Mouse (Mus musculus): Measurements from ENCODE around the gene Uba1y. TPM values are rescaled to one million over a fixed set of nuclear protein-coding genes. Genes with fewer than 3 reads are reported as not detected.

The Uba1y gene
- total and polyA plus RNA-seq, 3 experiments = not detected

- Histone ChIP-seq H3K4me2 (ENCODE audit: insufficient read depth, low read depth, poor library complexity, severe bottlenecking) (peak overlapping the region; percentile 39; the same call in 1 of the 2 replicates), H3K36me3 (replicated peaks in 1 of 2; ENCODE audit: control insufficient read depth in 1 of 2, insufficient read depth in 1 of 2, low read length in 1 of 2) (no peaks in the 10 kb centered on the region), H3K79me2 (replicated peaks; ENCODE audit: control insufficient read depth, extremely low read depth, insufficient read depth, poor library complexity, severe bottlenecking) (no peaks in the 10 kb centered on the region), H3K4me3 (replicated peaks in 1 of 3; ENCODE audit: low read depth in 2 of 3, low read length in 2 of 3, poor library complexity in 1 of 3) (peak overlapping the region in 1 of 3 experiments; percentile 13), H3K9ac (ENCODE audit: insufficient read depth, low read depth) (no peak overlapping the region), H3K9me3 (replicated peaks; ENCODE audit: low read length) (no peaks in the 10 kb centered on the region), H3K27me3 (replicated peaks) (no peaks in the 10 kb centered on the region), H3K27ac (ENCODE audit: insufficient read depth, low read depth) (no peak overlapping the region), H3K4me1 (ENCODE audit: control insufficient read depth in 1 of 2, insufficient read depth in 2 of 2) (no peaks in the 10 kb centered on the region)
- in situ Hi-C loops (cut with MboI; ENCODE audit: low pct_ligation_motif_present, low pct_unique_long_range_greater_than_20kb, low sequenced_read_pairs) = no loop called here
- peak; percentile 0 for DNase-seq (ENCODE audit: extremely low read depth)
- dilution Hi-C loops (cut with MboI; ENCODE audit: extremely low pct_ligation_motif_present, extremely low pct_unique_long_range_greater_than_20kb, low sequenced_read_pairs) = no loop called here
- TF ChIP-seq POLR2A (IDR thresholded peaks at IDR 0.05; ENCODE audit: low read depth, low read length) (no peak), MEF2A (IDR thresholded peaks at IDR 0.05; ENCODE audit: borderline replicate concordance, low read depth, low read length) (no peak), CTCF (conservative IDR thresholded peaks at IDR 0.05 in 1 of 2, IDR thresholded peaks at IDR 0.05 in 1 of 2; ENCODE audit: low read depth in 2 of 2, low read length in 2 of 2) (no peak), RAD21 (IDR thresholded peaks at IDR 0.05; ENCODE audit: low read depth, low read length) (no peak), TCF12 (IDR thresholded peaks at IDR 0.05; ENCODE audit: low read depth, low read length) (no peak), ELF1 (IDR thresholded peaks at IDR 0.05; ENCODE audit: low read depth, low read length) (no peak), UBTF (IDR thresholded peaks at IDR 0.05; ENCODE audit: low read depth, low read length) (no peak), USF1 (IDR thresholded peaks at IDR 0.05; ENCODE audit: low read depth, low read length) (no peak), PAX5 (IDR thresholded peaks at IDR 0.05; ENCODE audit: low read length) (no peak), EP300 (IDR thresholded peaks at IDR 0.05; ENCODE audit: low read length) (no peak), SMC3 (IDR thresholded peaks at IDR 0.05; ENCODE audit: low read depth, low read length) (no peak)
Observed at GRCm38 (mm10) chrY:808991-809661, 9.3 kb upstream of the Uba1y start.

- Histone ChIP-seq H3K4me1 (ENCODE audit: control insufficient read depth in 1 of 2, insufficient read depth in 2 of 2) (no peaks in the 10 kb centered on the region), H3K9me3 (replicated peaks; ENCODE audit: low read length) (no peaks in the 10 kb centered on the region), H3K4me3 (replicated peaks in 1 of 3; ENCODE audit: low read depth in 2 of 3, low read length in 2 of 3, poor library complexity in 1 of 3) (no peak overlapping the region), H3K36me3 (replicated peaks in 1 of 2; ENCODE audit: control insufficient read depth in 1 of 2, insufficient read depth in 1 of 2, low read length in 1 of 2) (no peaks in the 10 kb centered on the region), H3K27ac (ENCODE audit: insufficient read depth, low read depth) (no peak overlapping the region), H3K9ac (ENCODE audit: insufficient read depth, low read depth) (no peak overlapping the region), H3K79me2 (replicated peaks; ENCODE audit: control insufficient read depth, extremely low read depth, insufficient read depth, poor library complexity, severe bottlenecking) (no peaks in the 10 kb centered on the region), H3K4me2 (ENCODE audit: insufficient read depth, low read depth, poor library complexity, severe bottlenecking) (no peak overlapping the region), H3K27me3 (replicated peaks) (no peaks in the 10 kb centered on the region)
- dilution Hi-C loops (cut with MboI; ENCODE audit: extremely low pct_ligation_motif_present, extremely low pct_unique_long_range_greater_than_20kb, low sequenced_read_pairs) (no loop called here), in situ Hi-C loops (cut with MboI; ENCODE audit: low pct_ligation_motif_present, low pct_unique_long_range_greater_than_20kb, low sequenced_read_pairs) (no loop called here)
- TF ChIP-seq ZKSCAN1 (IDR thresholded peaks at IDR 0.05; ENCODE audit: borderline replicate concordance, low read depth, low read length) (no peak), BHLHE40 (IDR thresholded peaks at IDR 0.05; ENCODE audit: low read depth, low read length) (no peak), USF1 (IDR thresholded peaks at IDR 0.05; ENCODE audit: low read depth, low read length) (no peak), MEF2A (IDR thresholded peaks at IDR 0.05; ENCODE audit: borderline replicate concordance, low read depth, low read length) (no peak), ZNF384 (IDR thresholded peaks at IDR 0.05; ENCODE audit: low read depth, low read length) (no peak), IRF4 (IDR thresholded peaks at IDR 0.05; ENCODE audit: low read depth, low read length) (no peak), SMC3 (IDR thresholded peaks at IDR 0.05; ENCODE audit: low read depth, low read length) (no peak), TCF12 (IDR thresholded peaks at IDR 0.05; ENCODE audit: low read depth, low read length) (no peak), RCOR1 (conservative IDR thresholded peaks at IDR 0.05; ENCODE audit: low read depth, low read length) (no peak), HCFC1 (IDR thresholded peaks at IDR 0.05; ENCODE audit: low read depth, low read length) (no peak), MYC (IDR thresholded peaks at IDR 0.05; ENCODE audit: low read depth, low read length) (no peak), POLR2AphosphoS2 (IDR thresholded peaks at IDR 0.05; ENCODE audit: low read depth, low read length) (no peak), ELF1 (IDR thresholded peaks at IDR 0.05; ENCODE audit: low read depth, low read length) (no peak), JUND (conservative IDR thresholded peaks at IDR 0.05; ENCODE audit: low read depth, low read length) (no peak), MXI1 (IDR thresholded peaks at IDR 0.05; ENCODE audit: low read depth, low read length) (no peak), NELFE (IDR thresholded peaks at IDR 0.05; ENCODE audit: low read depth, low read length) (no peak), KAT2A (IDR thresholded peaks at IDR 0.05; ENCODE audit: insufficient replicate concordance, low read length) (no peak), JUN (IDR thresholded peaks at IDR 0.05; ENCODE audit: insufficient read depth, low read depth, low read length) (no peak), CHD2 (IDR thresholded peaks at IDR 0.05; ENCODE audit: low read length) (no peak)
- no peak for DNase-seq (ENCODE audit: extremely low read depth)
Observed at GRCm38 (mm10) chrY:872404-872803, 54.0 kb downstream of the Uba1y start.

Measured in CH12.LX (cell line).